Mouse (Mus musculus): Measurements from ENCODE around the gene Bik. TPM values are rescaled to one million over a fixed set of nuclear protein-coding genes. Genes with fewer than 3 reads are reported as not detected.

The Bik gene
- total RNA-seq, 2 experiments from 2014 or later: 2.7 to 4.0 TPM

DNA sequence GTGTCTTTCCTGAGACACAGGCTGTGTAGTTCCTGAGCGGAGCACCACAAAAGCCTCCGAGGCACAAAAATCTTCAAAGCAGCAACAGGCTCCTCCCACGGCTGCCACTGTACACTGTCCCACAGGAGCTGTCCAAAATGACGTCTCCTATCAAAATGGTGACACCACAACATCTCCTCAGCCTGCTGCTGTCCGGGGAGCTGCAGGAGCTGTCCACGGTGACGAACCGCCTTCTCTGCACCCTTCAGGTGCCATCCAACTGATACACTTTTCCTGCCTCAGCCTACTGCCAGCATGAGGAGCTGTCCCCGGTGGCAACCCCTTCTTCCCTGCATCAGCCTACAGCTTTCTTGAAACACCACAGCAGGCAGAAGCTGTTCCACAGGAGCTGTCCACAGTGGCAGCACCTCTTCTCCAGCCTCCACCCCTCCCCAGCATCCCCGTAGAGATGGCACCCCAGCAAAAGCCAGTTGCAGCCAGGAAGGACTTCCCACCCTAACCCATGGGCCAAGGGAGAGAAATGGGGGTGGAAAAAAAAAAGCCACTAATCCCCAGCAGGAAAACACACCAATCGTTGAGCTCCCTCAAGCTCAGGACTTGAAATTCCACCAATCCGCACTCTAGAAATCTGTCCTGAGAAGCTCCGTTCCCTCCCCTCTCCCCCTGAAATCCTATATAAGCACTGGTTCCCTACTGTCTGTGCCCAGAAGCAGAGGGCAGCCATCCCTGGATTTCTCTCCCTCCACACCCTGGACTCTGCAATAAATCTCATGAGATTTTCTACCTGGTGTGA lies 14.0 kb upstream of the Bik start:
- no peak for DNase-seq (ENCODE audit: low spot score in 2 of 2)

DNA sequence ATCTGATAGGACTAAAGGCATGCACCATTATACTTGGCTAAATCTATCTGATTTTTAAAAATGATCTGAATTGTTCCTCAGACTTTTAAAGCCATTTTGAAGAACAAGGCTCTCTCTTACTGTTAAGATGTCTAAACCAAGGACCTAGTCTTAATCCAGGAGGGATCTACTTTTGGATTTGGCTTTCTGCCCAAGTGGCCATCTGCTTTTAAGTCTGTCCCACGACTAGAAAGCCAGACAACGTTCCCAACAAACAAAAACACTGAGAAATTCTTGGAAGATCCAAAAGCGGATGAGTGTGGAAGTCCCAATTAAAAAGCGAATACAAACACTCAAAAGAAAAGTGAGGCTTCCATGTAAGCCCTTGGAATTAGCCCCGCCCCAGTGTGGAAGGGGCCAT lies 11.6 kb upstream of the Bik start:
- DNase-seq (ENCODE audit: low spot score in 2 of 2): no peak

GRCm38 (mm10) chr15:83518215-83519048 lies 8.2 kb upstream of the Bik start:
- DNase-seq (ENCODE audit: low spot score in 2 of 2): peak in 1 of 2 experiments; percentile 56

DNA sequence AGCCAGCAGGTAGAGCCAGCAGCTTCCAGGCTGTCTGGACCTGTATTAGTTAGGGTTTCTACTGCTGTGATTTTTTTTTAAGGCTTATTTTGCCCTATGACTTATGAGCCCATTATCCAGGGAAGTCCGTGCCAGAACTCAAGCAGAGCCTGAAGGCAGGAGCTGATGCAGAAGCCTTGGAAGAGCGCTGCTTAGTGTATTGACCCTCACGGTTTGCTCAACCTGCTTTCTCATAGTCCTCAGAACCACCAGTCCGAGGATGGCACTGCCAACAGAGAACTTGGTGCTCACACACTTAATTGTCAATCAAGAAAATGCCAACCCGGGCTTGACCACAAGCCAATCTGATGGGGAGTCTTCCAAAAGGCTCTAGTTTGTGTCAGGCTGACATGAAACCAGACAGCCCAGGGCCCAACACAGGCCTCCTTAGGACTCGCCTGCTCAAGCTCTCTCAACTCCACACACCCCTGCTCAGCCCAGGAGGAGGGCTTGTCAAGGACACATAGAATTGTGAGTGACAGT lies 5.7 kb upstream of the Bik start:
- no peak for DNase-seq (ENCODE audit: low spot score in 2 of 2)

DNA sequence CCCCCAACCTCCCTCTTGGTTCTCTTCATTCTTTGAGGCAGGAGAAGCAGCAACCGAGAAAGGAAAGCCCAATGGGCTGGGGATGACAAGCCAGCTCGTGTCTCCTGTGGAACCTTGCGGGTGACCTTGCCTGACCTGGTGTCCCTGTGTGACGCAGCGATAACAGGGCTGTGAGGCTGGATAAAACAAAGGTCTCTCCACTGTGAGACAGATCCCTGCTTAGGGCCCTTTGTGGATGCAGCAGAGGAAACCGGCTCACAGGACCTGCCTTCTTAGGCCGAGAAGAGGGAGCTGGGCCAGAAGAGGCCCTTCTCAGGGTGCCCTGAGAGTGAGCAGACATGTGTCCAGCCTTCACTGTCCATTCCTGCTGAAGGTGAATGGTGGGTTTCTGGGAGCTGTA lies 3.5 kb upstream of the Bik start:
- no peak for DNase-seq (ENCODE audit: low spot score in 2 of 2)

DNA sequence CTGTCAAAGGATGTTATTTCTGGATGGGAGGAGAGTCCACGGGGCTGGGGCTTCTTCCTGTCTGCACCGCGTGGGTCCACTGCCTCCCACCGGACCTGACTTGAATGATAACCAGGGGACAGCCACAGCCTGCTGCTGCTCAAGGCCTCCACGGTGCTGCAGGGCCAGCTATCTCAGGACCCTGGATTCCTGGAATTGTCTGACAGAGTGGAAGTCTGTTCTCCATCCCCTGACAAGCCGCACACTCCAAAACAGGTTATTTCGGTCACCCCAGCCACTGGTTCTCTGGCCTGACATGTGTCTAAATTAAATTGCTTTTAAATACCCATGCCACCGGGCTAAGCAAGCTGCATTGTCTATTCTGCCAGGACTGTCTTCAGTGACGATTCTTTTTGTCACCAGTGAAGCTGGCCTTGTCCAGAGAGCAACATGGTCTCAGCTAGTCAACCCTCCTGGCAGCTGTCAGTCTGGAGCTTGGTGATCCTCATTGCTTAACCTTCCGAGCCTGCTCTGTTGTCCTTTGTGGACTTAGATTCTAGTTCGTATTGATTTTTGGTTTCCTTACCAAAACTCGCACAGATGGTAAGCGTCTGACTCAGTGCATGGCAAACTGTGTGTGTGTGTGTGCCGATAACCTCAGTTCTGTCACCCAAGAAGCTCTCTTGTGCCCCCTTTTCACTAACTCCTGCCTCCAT lies 2.9 kb upstream of the Bik start:
- no peak for DNase-seq (ENCODE audit: low spot score in 2 of 2)

DNA sequence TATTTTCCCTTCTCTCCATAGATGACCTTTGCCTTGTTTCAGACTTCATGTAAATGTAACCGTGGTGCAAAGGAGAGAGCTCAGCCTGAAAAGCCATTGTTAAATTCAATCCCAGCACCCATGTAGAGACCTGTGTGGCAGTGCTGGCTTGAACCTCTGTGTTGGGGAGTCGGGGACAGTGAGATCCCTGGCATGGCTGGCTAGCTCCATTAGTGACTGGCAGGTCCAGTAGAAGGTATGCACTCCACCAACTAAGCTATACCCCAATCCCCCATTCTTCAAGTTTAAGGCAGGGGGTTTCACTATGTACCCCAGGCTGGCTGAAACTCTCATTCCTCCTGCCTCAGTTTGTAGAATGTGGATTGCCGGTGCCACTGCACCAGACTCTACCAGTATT lies 2.3 kb upstream of the Bik start:
- no peak for DNase-seq (ENCODE audit: low spot score in 2 of 2)

GRCm38 (mm10) chr15:83527092-83527437 lies 403 bp downstream of the Bik start:
- no peak for DNase-seq (ENCODE audit: low spot score in 2 of 2)

DNA sequence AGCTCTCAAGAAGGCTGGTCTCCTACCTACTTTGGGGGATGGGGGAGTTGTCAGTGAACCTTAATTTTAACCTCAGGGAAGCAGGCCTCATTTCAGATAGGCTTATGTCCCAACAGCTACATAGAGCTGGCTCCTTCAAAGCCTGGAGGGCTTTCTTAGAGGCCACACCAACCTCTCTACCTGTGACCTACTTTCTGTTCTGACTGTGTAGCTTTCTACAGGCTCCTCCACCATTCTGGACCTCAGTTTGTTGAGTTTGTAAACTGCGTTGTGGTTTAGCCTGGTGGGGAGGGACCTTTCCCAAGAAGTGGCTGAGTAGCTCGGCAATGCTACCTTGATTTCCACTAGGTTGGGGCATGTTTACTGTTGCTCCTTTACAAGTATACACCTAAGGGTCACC lies 1.1 kb downstream of the Bik start:
- DNase-seq (ENCODE audit: low spot score in 2 of 2): no peak

DNA sequence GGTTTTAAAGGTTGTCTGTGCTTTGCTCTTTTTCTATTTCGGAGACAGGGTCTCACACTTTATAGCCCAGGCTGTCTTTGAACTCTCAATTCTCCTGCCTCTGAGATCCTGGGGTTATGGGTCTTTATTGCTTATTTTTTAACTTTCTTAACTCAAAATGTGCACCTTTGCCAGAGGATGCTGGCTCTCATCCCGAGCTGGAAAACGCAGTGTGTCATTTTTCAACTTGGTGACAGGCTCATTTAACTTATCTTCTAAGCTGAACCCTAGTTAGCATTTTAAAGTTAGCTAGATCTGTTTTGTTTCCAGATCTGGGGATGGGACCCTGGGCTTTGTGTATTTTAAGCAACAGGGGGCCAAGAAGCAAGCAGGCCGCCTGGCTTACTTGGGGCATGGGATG lies 2.2 kb downstream of the Bik start:
- no peak for DNase-seq (ENCODE audit: low spot score in 2 of 2)

GRCm38 (mm10) chr15:83529765-83530164 lies 3.1 kb downstream of the Bik start:
- DNase-seq (ENCODE audit: low spot score in 2 of 2): no peak

GRCm38 (mm10) chr15:83530233-83530632 lies 3.6 kb downstream of the Bik start:
- DNase-seq (ENCODE audit: low spot score in 2 of 2): no peak

GRCm38 (mm10) chr15:83530688-83531087 lies 4.0 kb downstream of the Bik start:
- DNase-seq (ENCODE audit: low spot score in 2 of 2): no peak

DNA sequence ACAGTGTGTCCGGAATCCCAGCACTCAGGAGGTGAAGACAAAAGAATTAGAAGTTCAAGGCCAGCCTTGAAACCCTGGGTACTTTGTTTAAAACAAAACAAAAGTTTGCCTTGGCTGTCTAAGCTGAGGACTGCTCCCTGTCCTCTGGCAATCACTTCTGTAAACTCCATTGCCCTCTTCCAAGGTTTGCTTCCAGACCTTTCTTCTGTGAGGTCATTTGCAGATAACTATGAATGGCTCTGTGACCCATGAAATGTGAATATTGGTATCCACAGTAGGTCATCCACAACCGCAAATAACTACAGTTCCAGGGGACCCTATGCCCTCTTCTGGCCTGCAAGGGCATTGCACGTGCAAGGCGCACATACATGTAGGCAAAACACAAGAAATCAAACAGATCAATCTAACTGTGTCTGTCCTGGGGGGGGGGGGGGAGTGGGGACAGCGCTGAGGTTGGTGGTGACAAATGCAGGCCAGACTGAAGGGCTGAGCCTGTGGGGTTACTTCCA lies 5.4 kb downstream of the Bik start:
- no peak for DNase-seq (ENCODE audit: low spot score in 2 of 2)

DNA sequence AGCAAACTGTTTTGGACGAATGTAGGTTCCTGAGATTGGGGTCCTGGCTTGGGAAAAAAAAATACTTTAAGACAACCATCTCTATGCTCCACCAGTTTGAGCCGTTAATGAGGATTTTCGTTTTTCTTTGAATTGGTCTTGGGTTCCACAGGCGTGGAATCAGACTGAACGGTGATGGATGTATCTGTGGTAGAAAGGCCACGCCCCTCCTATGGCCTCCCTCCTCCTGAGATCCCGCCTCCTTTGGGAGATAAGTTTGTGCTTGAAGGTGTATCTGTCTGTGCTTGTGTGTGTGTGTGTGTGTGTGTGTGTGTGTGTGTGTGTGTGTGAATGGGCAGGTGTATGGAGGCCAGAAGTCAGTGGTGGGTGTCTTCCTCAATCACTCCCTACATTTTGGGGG lies 5.9 kb downstream of the Bik start:
- DNase-seq (ENCODE audit: low spot score in 2 of 2): no peak

DNA sequence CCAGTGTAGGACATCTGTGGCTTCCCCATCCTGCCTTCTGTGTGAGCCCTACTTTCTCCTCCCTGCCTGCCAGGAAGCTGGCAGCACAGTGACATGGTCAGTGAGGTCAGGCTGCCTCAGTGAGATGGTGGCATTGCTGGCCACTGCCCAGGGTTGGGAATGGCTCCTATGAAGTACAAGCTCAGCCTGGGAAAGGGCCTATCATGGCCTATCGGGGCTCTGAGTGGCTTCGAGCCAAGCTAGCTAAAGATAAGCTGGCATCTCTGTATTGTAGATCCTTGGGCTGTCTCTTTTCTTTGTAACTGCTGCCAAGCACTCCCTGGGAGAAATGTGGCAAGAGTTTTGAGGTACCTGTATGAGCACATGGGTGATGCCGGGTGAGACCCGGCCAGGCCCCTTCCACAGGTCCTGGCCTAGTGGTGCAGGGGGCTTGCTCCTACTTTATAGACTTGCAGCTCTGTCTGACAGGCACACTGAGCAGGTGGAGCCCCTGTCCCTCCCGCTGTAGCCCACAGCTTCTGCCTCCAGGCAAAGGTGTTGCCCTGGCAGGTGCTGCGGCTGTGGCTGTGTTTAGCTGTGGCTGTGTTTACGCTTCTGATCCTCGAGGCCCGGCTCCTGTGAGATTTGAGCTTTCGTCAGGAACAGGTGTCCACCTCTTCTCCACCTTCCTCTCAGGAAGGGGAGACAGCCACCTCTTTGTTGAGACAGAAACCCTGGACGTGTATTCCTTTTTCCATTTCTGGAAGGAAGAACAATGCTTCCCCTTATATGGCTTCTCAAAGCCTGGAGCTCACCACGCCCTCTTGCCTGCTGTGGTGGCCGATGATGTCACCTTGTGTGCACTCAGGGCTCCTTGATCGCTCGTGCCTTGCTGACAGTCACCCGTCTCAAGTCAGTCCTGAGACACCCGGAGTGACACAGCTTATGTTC lies 8.6 kb downstream of the Bik start:
- DNase-seq (ENCODE audit: low spot score in 2 of 2): no peak

- DNase-seq (ENCODE audit: low spot score in 2 of 2): no peak
Observed at GRCm38 (mm10) chr15:83535890-83536231, 9.2 kb downstream of the Bik start.

GRCm38 (mm10) chr15:83538855-83539254 lies 12.2 kb downstream of the Bik start:
- no peak for DNase-seq (ENCODE audit: low spot score in 2 of 2)

- DNase-seq (ENCODE audit: low spot score in 2 of 2): peak in 1 of 2 experiments; percentile 37
Observed at GRCm38 (mm10) chr15:83539905-83540304, 13.2 kb downstream of the Bik start.

DNA sequence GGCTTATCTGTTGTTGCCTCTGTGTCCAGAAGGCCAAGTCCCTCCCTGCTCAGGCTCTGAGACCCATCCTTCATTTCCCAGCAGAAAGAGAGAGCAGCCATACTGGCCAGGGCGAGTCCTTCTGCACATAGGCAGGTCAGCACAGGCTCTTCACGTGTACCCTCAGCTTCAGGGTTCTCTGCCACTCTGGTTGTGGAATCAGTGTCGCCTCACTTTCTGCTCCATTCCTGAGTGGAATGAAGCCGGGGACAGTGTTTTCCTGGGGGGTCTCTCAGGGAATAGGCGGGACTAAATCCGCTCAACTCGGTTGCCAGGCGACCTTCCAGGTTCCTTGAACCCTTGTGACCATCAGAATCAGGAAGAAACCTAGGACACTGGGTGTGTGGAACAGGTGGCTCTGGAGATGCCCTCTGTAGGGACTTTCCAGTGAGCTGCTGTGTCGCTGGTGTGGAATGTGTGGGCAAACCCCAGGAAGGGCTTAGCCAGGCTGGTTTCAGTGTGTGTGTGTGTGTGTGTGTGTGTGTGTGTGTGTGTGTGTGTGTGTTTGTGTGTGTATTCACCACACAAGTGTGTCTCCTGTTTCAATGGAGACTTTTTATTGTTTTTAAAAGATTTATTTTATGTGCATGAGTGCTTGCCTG lies 15.1 kb downstream of the Bik start:
- DNase-seq (ENCODE audit: low spot score in 2 of 2): no peak
